Mouse (Mus musculus): ENCODE measurements around the gene Kcne2. TPM values are rescaled to one million over a fixed set of nuclear protein-coding genes. Genes with fewer than 3 reads are reported as not detected.

Kcne2 gene
- total and polyA plus RNA-seq, 3 experiments = not detected

DNA sequence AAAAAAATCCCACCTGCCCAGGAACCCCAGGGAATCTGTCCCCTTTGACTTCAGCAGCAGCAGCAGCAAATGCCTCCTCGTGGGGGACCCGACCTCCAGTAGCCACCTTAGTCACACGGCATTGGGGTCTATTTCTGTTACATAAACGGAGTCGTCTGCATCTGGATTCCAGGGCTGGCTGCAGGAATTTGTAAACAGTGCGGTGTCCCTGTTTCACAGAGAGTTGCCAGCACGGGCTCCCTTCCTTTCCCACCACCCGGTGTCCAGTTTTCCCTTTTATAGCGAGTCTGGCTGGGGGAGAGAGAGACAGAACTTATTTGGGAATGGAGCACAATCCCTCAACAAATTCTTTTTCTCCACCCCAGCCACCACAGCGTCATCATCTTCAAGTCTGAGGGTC lies 7.1 kb upstream of the Kcne2 start:
- Histone ChIP-seq H3K4me1 (ENCODE audit: control insufficient read depth in 1 of 2, insufficient read depth in 2 of 2) (peaks cover 0 to 2% of the 10 kb centered on the region in 2 experiments; a peak in 1 of 4 replicates), H3K9me3 (replicated peaks; ENCODE audit: low read length) (no peaks in the 10 kb centered on the region), H3K36me3 (replicated peaks in 1 of 2; ENCODE audit: control insufficient read depth in 1 of 2, insufficient read depth in 1 of 2, low read length in 1 of 2) (no peaks in the 10 kb centered on the region), H3K4me3 (replicated peaks in 1 of 3; ENCODE audit: low read depth in 2 of 3, low read length in 2 of 3, poor library complexity in 1 of 3) (no peak overlapping the region), H3K27ac (ENCODE audit: insufficient read depth, low read depth) (no peak overlapping the region), H3K27me3 (replicated peaks) (peaks cover 35% of the 10 kb centered on the region), H3K79me2 (replicated peaks; ENCODE audit: control insufficient read depth, extremely low read depth, insufficient read depth, poor library complexity, severe bottlenecking) (no peaks in the 10 kb centered on the region), H3K9ac (ENCODE audit: insufficient read depth, low read depth) (no peak overlapping the region), H3K4me2 (ENCODE audit: insufficient read depth, low read depth, poor library complexity, severe bottlenecking) (no peak overlapping the region)
- in situ Hi-C loops (cut with MboI; ENCODE audit: low pct_ligation_motif_present, low pct_unique_long_range_greater_than_20kb, low sequenced_read_pairs) (loop anchor here (25.0 kb wide), 2 partner anchors 573 to 923 kb away; partner anchors contain the start of gene Ifnar2), dilution Hi-C loops (cut with MboI; ENCODE audit: extremely low pct_ligation_motif_present, extremely low pct_unique_long_range_greater_than_20kb, low sequenced_read_pairs) (no loop called here)
- DNase-seq (ENCODE audit: extremely low read depth) = no peak
- TF ChIP-seq POLR2AphosphoS2 (IDR thresholded peaks at IDR 0.05; ENCODE audit: low read depth, low read length) = no peak
- TF ChIP-seq USF2 (conservative IDR thresholded peaks at IDR 0.05; ENCODE audit: low read depth, low read length) = no peak
- no peak for TF ChIP-seq RAD21 (IDR thresholded peaks at IDR 0.05; ENCODE audit: low read depth, low read length)
- no peak for TF ChIP-seq KAT2A (IDR thresholded peaks at IDR 0.05; ENCODE audit: insufficient replicate concordance, low read length)
- no peak for TF ChIP-seq NRF1 (IDR thresholded peaks at IDR 0.05; ENCODE audit: low read depth, low read length)
- TF ChIP-seq UBTF (IDR thresholded peaks at IDR 0.05; ENCODE audit: low read depth, low read length) = no peak
- no peak for TF ChIP-seq SMC3 (IDR thresholded peaks at IDR 0.05; ENCODE audit: low read depth, low read length)
- TF ChIP-seq GABPA (IDR thresholded peaks at IDR 0.05; ENCODE audit: insufficient replicate concordance, low read depth, low read length) = no peak
- no peak for TF ChIP-seq JUN (IDR thresholded peaks at IDR 0.05; ENCODE audit: insufficient read depth, low read depth, low read length)
- TF ChIP-seq SIN3A (IDR thresholded peaks at IDR 0.05; ENCODE audit: low read length) = no peak

DNA sequence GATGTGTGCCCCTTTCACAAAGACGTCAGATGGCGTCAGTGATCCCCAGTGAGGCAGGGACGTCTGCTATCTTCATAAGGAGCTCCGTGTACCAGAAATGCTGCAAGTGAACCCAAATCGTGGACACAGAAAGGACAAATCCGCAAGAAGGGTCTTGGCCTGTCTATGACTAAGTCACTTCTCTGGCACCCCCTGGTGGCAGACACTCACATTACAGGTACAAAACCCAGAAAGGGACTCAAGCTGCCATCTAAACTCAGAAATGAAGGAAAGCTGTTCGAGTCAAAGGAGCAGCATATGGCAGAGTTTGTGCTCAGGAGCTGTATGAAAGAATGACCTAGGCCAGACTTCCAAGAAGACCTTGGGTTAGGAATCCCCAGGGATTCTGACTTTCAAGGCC lies 5.6 kb upstream of the Kcne2 start:
- Histone ChIP-seq H3K27ac (ENCODE audit: insufficient read depth, low read depth) (no peak overlapping the region), H3K27me3 (replicated peaks) (peaks cover 36% of the 10 kb centered on the region), H3K4me3 (replicated peaks in 1 of 3; ENCODE audit: low read depth in 2 of 3, low read length in 2 of 3, poor library complexity in 1 of 3) (no peak overlapping the region), H3K4me2 (ENCODE audit: insufficient read depth, low read depth, poor library complexity, severe bottlenecking) (no peak overlapping the region), H3K36me3 (replicated peaks in 1 of 2; ENCODE audit: control insufficient read depth in 1 of 2, insufficient read depth in 1 of 2, low read length in 1 of 2) (no peaks in the 10 kb centered on the region), H3K79me2 (replicated peaks; ENCODE audit: control insufficient read depth, extremely low read depth, insufficient read depth, poor library complexity, severe bottlenecking) (no peaks in the 10 kb centered on the region), H3K9me3 (replicated peaks; ENCODE audit: low read length) (no peaks in the 10 kb centered on the region), H3K4me1 (ENCODE audit: control insufficient read depth in 1 of 2, insufficient read depth in 2 of 2) (peaks cover 0 to 2% of the 10 kb centered on the region in 2 experiments; a peak in 1 of 4 replicates), H3K9ac (ENCODE audit: insufficient read depth, low read depth) (no peak overlapping the region)
- DNase-seq (ENCODE audit: extremely low read depth) = peak; percentile 85
- TF ChIP-seq GABPA (IDR thresholded peaks at IDR 0.05; ENCODE audit: insufficient replicate concordance, low read depth, low read length) = no peak
- no peak for TF ChIP-seq EP300 (IDR thresholded peaks at IDR 0.05; ENCODE audit: low read length)
- TF ChIP-seq USF2 (conservative IDR thresholded peaks at IDR 0.05; ENCODE audit: low read depth, low read length) = no peak
- TF ChIP-seq RAD21 (IDR thresholded peaks at IDR 0.05; ENCODE audit: low read depth, low read length) = peak; percentile 81
- TF ChIP-seq MAZ (IDR thresholded peaks at IDR 0.05; ENCODE audit: low read depth, low read length) = no peak
- peak; percentile 61 for TF ChIP-seq ZC3H11A (IDR thresholded peaks at IDR 0.05; ENCODE audit: low read depth, low read length)
- no peak for TF ChIP-seq JUND (conservative IDR thresholded peaks at IDR 0.05; ENCODE audit: low read depth, low read length)
- TF ChIP-seq E2F4 (IDR thresholded peaks at IDR 0.05; ENCODE audit: insufficient replicate concordance, low read depth, low read length) = no peak
- no peak for TF ChIP-seq MXI1 (IDR thresholded peaks at IDR 0.05; ENCODE audit: low read depth, low read length)
- peak; percentile 96 for TF ChIP-seq SMC3 (IDR thresholded peaks at IDR 0.05; ENCODE audit: low read depth, low read length)
- TF ChIP-seq CTCF (conservative IDR thresholded peaks at IDR 0.05 in 1 of 2, IDR thresholded peaks at IDR 0.05 in 1 of 2; ENCODE audit: low read depth in 2 of 2, low read length in 2 of 2) = peak; percentile 93 to 94
- dilution Hi-C loops (cut with MboI; ENCODE audit: extremely low pct_ligation_motif_present, extremely low pct_unique_long_range_greater_than_20kb, low sequenced_read_pairs) (no loop called here), in situ Hi-C loops (cut with MboI; ENCODE audit: low pct_ligation_motif_present, low pct_unique_long_range_greater_than_20kb, low sequenced_read_pairs) (loop anchor here (25.0 kb wide), 2 partner anchors 574 to 924 kb away; partner anchors contain the start of gene Ifnar2)
